Mouse (Mus musculus) small intestine, adult 2 months (tissue): ENCODE results near the gene Retnlg. TPM values are rescaled to one million over a fixed set of nuclear protein-coding genes. Genes with fewer than 3 reads are reported as not detected.

Experiments used
- H3K27ac ChIP-seq: fragments of 200-500 bp; 2 replicates; pipeline ENCODE4 v1.5.1; 2012; ENCODE audit warnings: low read depth, low read length, control low read depth, inconsistent platforms; ENCODE audit not compliant: insufficient read depth
- H3K27me3 ChIP-seq: fragments of 200-500 bp; 2 replicates; pipeline ENCODE4 v1.6.1; 2012; ENCODE audit warnings: mild to moderate bottlenecking, moderate library complexity, low read length, inconsistent platforms; ENCODE audit not compliant: control insufficient read depth, insufficient read depth
- H3K36me3 ChIP-seq: fragments of 200-500 bp; 2 replicates; pipeline ENCODE4 v1.6.1; 2012; ENCODE audit warnings: mild to moderate bottlenecking, low read length, control low read depth, inconsistent platforms; ENCODE audit not compliant: control insufficient read depth, insufficient read depth
- H3K4me1 ChIP-seq: fragments of 200-500 bp; 2 replicates; pipeline ENCODE4 v1.6.1; 2012; ENCODE audit warnings: low read length, inconsistent platforms, mixed read lengths; ENCODE audit not compliant: control insufficient read depth, insufficient read depth, insufficient read length
- H3K4me3 ChIP-seq: fragments of 200-500 bp; 2 replicates; pipeline ENCODE4 v1.5.1; 2012; ENCODE audit warnings: low read depth, mild to moderate bottlenecking, control low read depth, inconsistent platforms, low read length, moderate library complexity
- CTCF ChIP-seq: fragments of 200-500 bp; IDR thresholded peaks from 2 replicates; pipeline ENCODE4 v1.5.1; 2012; ENCODE audit warnings: low read depth, mild to moderate bottlenecking, control low read depth, inconsistent platforms, low read length, moderate library complexity, mixed read lengths; ENCODE audit not compliant: insufficient replicate concordance, insufficient read length; ENCODE audit errors: extremely low read depth
- POLR2A ChIP-seq: fragments of 200-500 bp; IDR thresholded peaks from 2 replicates; pipeline ENCODE4 v1.6.1; 2012; ENCODE audit warnings: low read depth, mild to moderate bottlenecking, control low read depth, inconsistent platforms, low read length, moderate library complexity
- WGBS: fragments of 180-500 bp; shearing (Covaris S2); methylation state at CpG from one replicate; pipeline ENCODE4 v1.1.7; 2018; 5-methylcytosine and 5-hydroxymethylcytosine counted together
- polyA plus RNA-seq: library from polyadenylated mRNA; depleted of rRNA; stranded (reverse); fragments of >200 nt; gene quantifications from 2 replicates; pipeline ENCODE4 v1.2.3, GENCODE M21; 2012

Gene Retnlg
- polyA plus RNA-seq, 1 experiment = 4.0 TPM

GRCm38 (mm10) chr16:48867690-48868089 is 4.7 kb upstream of the Retnlg start:
- TF ChIP-seq POLR2A (no peak), CTCF (no peak)
- H3K36me3 ChIP-seq = no peaks in the 10 kb centered on the region
- no peaks in the 10 kb centered on the region for H3K4me1 ChIP-seq
- no peak overlapping the region for H3K4me3 ChIP-seq
- no peak overlapping the region for H3K27ac ChIP-seq
- WGBS = 60% methylated on average over 2 of the region's 2 CpGs
- H3K27me3 ChIP-seq = no peaks in the 10 kb centered on the region

- TF ChIP-seq CTCF = no peak
- TF ChIP-seq POLR2A = no peak
- H3K27ac ChIP-seq = no peak overlapping the region
- H3K4me3 ChIP-seq = no peak overlapping the region
- no peaks in the 10 kb centered on the region for H3K27me3 ChIP-seq
- H3K36me3 ChIP-seq = no peaks in the 10 kb centered on the region
- no peaks in the 10 kb centered on the region for H3K4me1 ChIP-seq
- WGBS = 65% methylated on average over 1 of the region's 1 CpGs
These were observed 3.8 kb upstream of the Retnlg start for GRCm38 (mm10) chr16:48868663-48869062.

- Histone ChIP-seq H3K27ac (no peak overlapping the region), H3K36me3 (no peaks in the 10 kb centered on the region), H3K4me3 (no peak overlapping the region), H3K4me1 (no peaks in the 10 kb centered on the region), H3K27me3 (no peaks in the 10 kb centered on the region)
- WGBS = 67% methylated on average over 3 of the region's 3 CpGs
- TF ChIP-seq CTCF = no peak
These were observed 2.8 kb upstream of the Retnlg start for GRCm38 (mm10) chr16:48869671-48870070.

- no peaks in the 10 kb centered on the region for H3K36me3 ChIP-seq
- no peaks in the 10 kb centered on the region for H3K4me1 ChIP-seq
- no peak overlapping the region for H3K27ac ChIP-seq
- 93% methylated on average over 1 of the region's 1 CpGs for WGBS
- H3K4me3 ChIP-seq = no peak overlapping the region
- no peak for TF ChIP-seq POLR2A
- no peak for TF ChIP-seq CTCF
- H3K27me3 ChIP-seq = no peaks in the 10 kb centered on the region
These were observed 667 bp upstream of the Retnlg start for GRCm38 (mm10) chr16:48871754-48872153.

GRCm38 (mm10) chr16:48890733-48891132 is 18.3 kb downstream of the Retnlg start:
- Histone ChIP-seq H3K36me3 (no peaks in the 10 kb centered on the region), H3K27me3 (no peaks in the 10 kb centered on the region), H3K4me3 (no peak overlapping the region), H3K4me1 (no peaks in the 10 kb centered on the region), H3K27ac (no peak overlapping the region)
- WGBS = 25% methylated on average over 2 of the region's 2 CpGs
- TF ChIP-seq CTCF = no peak
- no peak for TF ChIP-seq POLR2A

GRCm38 (mm10) chr16:48899868-48900267 is 27.4 kb downstream of the Retnlg start:
- no peak for TF ChIP-seq POLR2A
- no peak for TF ChIP-seq CTCF
- Histone ChIP-seq H3K4me1 (no peaks in the 10 kb centered on the region), H3K4me3 (no peak overlapping the region), H3K27me3 (no peaks in the 10 kb centered on the region), H3K36me3 (no peaks in the 10 kb centered on the region), H3K27ac (no peak overlapping the region)
- 49% methylated on average over 1 of the region's 1 CpGs for WGBS

- H3K27ac ChIP-seq = no peak overlapping the region
- no peak overlapping the region for H3K4me3 ChIP-seq
- H3K36me3 ChIP-seq = no peaks in the 10 kb centered on the region
- no peak for TF ChIP-seq POLR2A
- TF ChIP-seq CTCF = no peak
- no peaks in the 10 kb centered on the region for H3K4me1 ChIP-seq
- H3K27me3 ChIP-seq = no peaks in the 10 kb centered on the region
- 74% methylated on average over 1 of the region's 1 CpGs for WGBS
These were observed 38.8 kb downstream of the Retnlg start for GRCm38 (mm10) chr16:48911184-48911583.

GRCm38 (mm10) chr16:48913206-48913605 is 40.8 kb downstream of the Retnlg start:
- 91% methylated on average over 3 of the region's 3 CpGs for WGBS
- no peak overlapping the region for H3K4me3 ChIP-seq
- no peak overlapping the region for H3K27ac ChIP-seq
- TF ChIP-seq POLR2A = no peak
- no peak for TF ChIP-seq CTCF
- H3K27me3 ChIP-seq = no peaks in the 10 kb centered on the region
- H3K36me3 ChIP-seq = no peaks in the 10 kb centered on the region
- no peaks in the 10 kb centered on the region for H3K4me1 ChIP-seq
